Mouse (Mus musculus) embryonic facial prominence, embryonic 14.5 days (tissue): ENCODE results near the gene Ttll3. TPM values are rescaled to one million over a fixed set of nuclear protein-coding genes. Genes with fewer than 3 reads are reported as not detected.

Source experiments
- ATAC-seq: fragments of 200-750 bp; cut with Nextera tagmentation; 2 replicates; pipeline ENCODE4 v1.8.0; 2017; ENCODE audit warnings: low read depth, moderate number of reproducible peaks, moderate TSS enrichment
- DNase-seq: peaks from one replicate; pipeline ENCODE4 v3.0.0-alpha.2; 2015; ENCODE audit warnings: low spot score
- H3K27ac ChIP-seq: fragments of 300-500 bp; sonication (generic); replicated peaks from 2 replicates; pipeline ENCODE4 v1.5.1; 2014; ENCODE audit warnings: low read depth, mild to moderate bottlenecking, low read length, moderate library complexity
- H3K27me3 ChIP-seq: fragments of 300-500 bp; sonication (generic); replicated peaks from 2 replicates; pipeline ENCODE4 v1.6.1; 2014; ENCODE audit warnings: low read length; ENCODE audit not compliant: control insufficient read depth, insufficient read depth
- H3K36me3 ChIP-seq: fragments of 300-500 bp; sonication (generic); 2 replicates; pipeline ENCODE4 v1.6.1; 2014; ENCODE audit warnings: low read length, mixed read lengths; ENCODE audit not compliant: control insufficient read depth, insufficient read depth
- H3K4me1 ChIP-seq: fragments of 300-500 bp; sonication (generic); 2 replicates; pipeline ENCODE4 v1.6.1; 2014; ENCODE audit warnings: antibody characterized with exemption, low read length; ENCODE audit not compliant: control insufficient read depth, insufficient read depth
- H3K4me2 ChIP-seq: fragments of 300-500 bp; sonication (generic); 2 replicates; pipeline ENCODE4 v1.6.1; 2014; ENCODE audit warnings: low read depth, mild to moderate bottlenecking, low read length, moderate library complexity, mixed read lengths
- H3K4me3 ChIP-seq: fragments of 300-500 bp; sonication (generic); 2 replicates; pipeline ENCODE4 v1.5.1; 2014; ENCODE audit warnings: low read depth, mild to moderate bottlenecking, low read length
- H3K9ac ChIP-seq: fragments of 300-500 bp; sonication (generic); 2 replicates; pipeline ENCODE4 v1.6.1; 2014; ENCODE audit warnings: low read depth, mild to moderate bottlenecking, low read length, moderate library complexity, mixed read lengths
- H3K9me3 ChIP-seq: fragments of 300-500 bp; sonication (generic); 2 replicates; pipeline ENCODE4 v1.6.1; 2016; ENCODE audit warnings: low read length; ENCODE audit not compliant: control insufficient read depth
- WGBS: fragments of 180-500 bp; shearing (Covaris S2); extraction: QIAGEN DNeasy Blood & Tissue Kit; methylation state at CpG from one replicate; pipeline ENCODE4 v1.1.7; 2014; 5-methylcytosine and 5-hydroxymethylcytosine counted together
- polyA plus RNA-seq: library from polyadenylated mRNA; unstranded; fragments of >200 nt; fragmentation: Nextera tagmentation; extraction: Ambion mirVana; gene quantifications from 2 replicates; pipeline ENCODE4 v1.2.1, GENCODE M21; 2014

Gene Ttll3
- polyA plus RNA-seq, 1 experiment from 2014 or later: 5.4 TPM

GRCm38 (mm10) chr6:113433661-113434060, 44.6 kb downstream of the Ttll3 start:
- Histone ChIP-seq H3K4me3 (no peak overlapping the region), H3K27me3 (no peaks in the 10 kb centered on the region), H3K9me3 (no peaks in the 10 kb centered on the region), H3K4me2 (no peak overlapping the region), H3K36me3 (no peaks in the 10 kb centered on the region), H3K9ac (no peak overlapping the region), H3K27ac (no peak overlapping the region), H3K4me1 (no peaks in the 10 kb centered on the region)
- DNase-seq: no peak
- 70% methylated on average over 3 of the region's 3 CpGs for WGBS
- ATAC-seq: no peak

- no peak for DNase-seq
- no peak for ATAC-seq
- H3K4me3 ChIP-seq: no peak overlapping the region
- no peaks in the 10 kb centered on the region for H3K27me3 ChIP-seq
- WGBS: 66% methylated on average over 7 of the region's 7 CpGs
- no peak overlapping the region for H3K4me2 ChIP-seq
- no peaks in the 10 kb centered on the region for H3K4me1 ChIP-seq
- no peaks in the 10 kb centered on the region for H3K36me3 ChIP-seq
- no peak overlapping the region for H3K27ac ChIP-seq
- H3K9ac ChIP-seq: no peak overlapping the region
- no peaks in the 10 kb centered on the region for H3K9me3 ChIP-seq
Observed at GRCm38 (mm10) chr6:113434691-113435090, 45.6 kb downstream of the Ttll3 start.

- Histone ChIP-seq H3K27ac (no peak within 1 kb of the TSS), H3K4me1 (no peaks in the 10 kb centered on the region), H3K9me3 (no peaks in the 10 kb centered on the region), H3K27me3 (no peaks in the 10 kb centered on the region), H3K9ac (no peak within 1 kb of the TSS), H3K4me2 (no peak within 1 kb of the TSS), H3K4me3 (no peak within 1 kb of the TSS), H3K36me3 (no peaks in the 10 kb centered on the region)
- 82% methylated on average over 9 of the region's 9 CpGs for WGBS
- DNase-seq (no peak), ATAC-seq (no peak)
Observed at GRCm38 (mm10) chr6:113435664-113436205, 46.7 kb downstream of the Ttll3 start, which contains the start of gene Cidec. TSS of gene Cidec (minus strand) at chr6:113435760.

GRCm38 (mm10) chr6:113437135-113437534, 48.1 kb downstream of the Ttll3 start:
- no peak overlapping the region for H3K9ac ChIP-seq
- H3K4me2 ChIP-seq: no peak overlapping the region
- no peak overlapping the region for H3K4me3 ChIP-seq
- H3K27me3 ChIP-seq: no peaks in the 10 kb centered on the region
- 78% methylated on average over 12 of the region's 12 CpGs for WGBS
- H3K4me1 ChIP-seq: no peaks in the 10 kb centered on the region
- no peaks in the 10 kb centered on the region for H3K36me3 ChIP-seq
- DNase-seq (no peak), ATAC-seq (no peak)
- no peaks in the 10 kb centered on the region for H3K9me3 ChIP-seq
- no peak overlapping the region for H3K27ac ChIP-seq

- ATAC-seq: no peak
- peaks cover 8% of the 10 kb centered on the region; the same call in 1 of the 2 replicates for H3K4me1 ChIP-seq
- no peak for DNase-seq
- H3K27ac ChIP-seq: no peak overlapping the region
- no peak overlapping the region for H3K9ac ChIP-seq
- H3K4me3 ChIP-seq: no peak overlapping the region
- H3K27me3 ChIP-seq: no peaks in the 10 kb centered on the region
- H3K9me3 ChIP-seq: no peaks in the 10 kb centered on the region
- no peak overlapping the region for H3K4me2 ChIP-seq
- WGBS: 60% methylated on average over 12 of the region's 12 CpGs
- no peaks in the 10 kb centered on the region for H3K36me3 ChIP-seq
Observed at GRCm38 (mm10) chr6:113438721-113439430, 49.8 kb downstream of the Ttll3 start.

- no peak overlapping the region for H3K27ac ChIP-seq
- no peak for DNase-seq
- H3K4me2 ChIP-seq: no peak overlapping the region
- no peak overlapping the region for H3K4me3 ChIP-seq
- 90% methylated on average over 3 of the region's 3 CpGs for WGBS
- no peak overlapping the region for H3K9ac ChIP-seq
- H3K27me3 ChIP-seq: no peaks in the 10 kb centered on the region
- H3K36me3 ChIP-seq: no peaks in the 10 kb centered on the region
- no peak for ATAC-seq
- H3K9me3 ChIP-seq: no peaks in the 10 kb centered on the region
- H3K4me1 ChIP-seq: peaks cover 8% of the 10 kb centered on the region; the same call in 1 of the 2 replicates
Observed at GRCm38 (mm10) chr6:113440686-113441085, 51.6 kb downstream of the Ttll3 start.

GRCm38 (mm10) chr6:113441147-113441680, 52.2 kb downstream of the Ttll3 start:
- Histone ChIP-seq H3K27ac (no peak overlapping the region), H3K4me1 (peaks cover 8% of the 10 kb centered on the region; the same call in 1 of the 2 replicates), H3K4me3 (no peak overlapping the region), H3K27me3 (no peaks in the 10 kb centered on the region), H3K9me3 (no peaks in the 10 kb centered on the region), H3K4me2 (no peak overlapping the region), H3K36me3 (peaks cover under 1% of the 10 kb centered on the region; the same call in 1 of the 2 replicates), H3K9ac (no peak overlapping the region)
- DNase-seq (peak; percentile 79), ATAC-seq (no peak)
- 51% methylated on average over 7 of the region's 7 CpGs for WGBS

GRCm38 (mm10) chr6:113442087-113442441, 53.0 kb downstream of the Ttll3 start:
- 40% methylated on average over 9 of the region's 9 CpGs for WGBS
- DNase-seq (no peak), ATAC-seq (no peak)
- H3K4me3 ChIP-seq: peak overlapping the region; percentile 97
- peak overlapping the region; percentile 97 for H3K9ac ChIP-seq
- no peaks in the 10 kb centered on the region for H3K27me3 ChIP-seq
- H3K27ac ChIP-seq: no peak overlapping the region
- peaks cover 8% of the 10 kb centered on the region; the same call in 1 of the 2 replicates for H3K4me1 ChIP-seq
- H3K9me3 ChIP-seq: no peaks in the 10 kb centered on the region
- H3K36me3 ChIP-seq: peaks cover 9% of the 10 kb centered on the region
- peak overlapping the region; percentile 85 for H3K4me2 ChIP-seq
